Mouse (Mus musculus): ENCODE data around the gene Dap3. TPM values are rescaled to one million over a fixed set of nuclear protein-coding genes. Genes with fewer than 3 reads are reported as not detected.

Gene Dap3
- polyA plus RNA-seq, 1 experiment from 2014 or later: 146 TPM

GRCm38 (mm10) chr3:88923989-88924591 lies 26.9 kb downstream of the Dap3 start:
- Histone ChIP-seq H3K27ac (ENCODE audit: low read depth, low read length) (no peak overlapping the region), H3K9ac (ENCODE audit: low read length) (no peak overlapping the region), H3K4me3 (ENCODE audit: low read depth, low read length) (no peak overlapping the region), H3K9me3 (ENCODE audit: control insufficient read depth, low read length) (no peaks in the 10 kb centered on the region), H3K4me2 (ENCODE audit: low read depth, low read length, severe bottlenecking) (no peak overlapping the region), H3K36me3 (ENCODE audit: control insufficient read depth, insufficient read depth, low read length) (peaks cover 22% of the 10 kb centered on the region), H3K27me3 (ENCODE audit: control insufficient read depth, insufficient read depth, low read length) (no peaks in the 10 kb centered on the region), H3K4me1 (replicated peaks; ENCODE audit: control insufficient read depth, insufficient read depth, low read length) (no peaks in the 10 kb centered on the region)
- no peak for DNase-seq (ENCODE audit: low spot score)
- ATAC-seq (replicated peaks; ENCODE audit: low FRiP score): no peak
- 91% methylated on average over 8 of the region's 8 CpGs for WGBS

DNA sequence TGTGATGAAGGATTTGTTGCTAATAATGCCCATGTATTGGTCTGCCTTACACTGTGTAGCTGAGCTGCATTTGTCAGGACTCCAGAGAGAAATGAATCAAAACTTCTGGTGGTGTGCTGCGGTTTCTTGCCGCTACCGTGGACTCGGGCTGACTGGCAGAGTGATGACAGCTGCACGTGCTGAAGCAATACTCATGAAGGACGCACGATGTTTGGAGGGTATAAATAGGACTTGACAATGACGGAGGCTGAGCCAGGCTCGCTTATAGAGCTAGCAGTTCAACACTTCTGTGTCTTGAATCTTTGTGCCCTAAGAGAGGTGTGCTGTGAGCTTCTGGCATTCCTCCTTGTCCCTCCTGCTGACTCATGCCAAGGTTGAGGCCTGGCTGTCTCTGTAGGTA lies 29.6 kb downstream of the Dap3 start:
- H3K4me1 ChIP-seq (replicated peaks; ENCODE audit: control insufficient read depth, insufficient read depth, low read length): no peaks in the 10 kb centered on the region
- DNase-seq (ENCODE audit: low spot score) (no peak), ATAC-seq (replicated peaks; ENCODE audit: low FRiP score) (no peak)
- H3K4me2 ChIP-seq (ENCODE audit: low read depth, low read length, severe bottlenecking): no peak overlapping the region
- no peaks in the 10 kb centered on the region for H3K27me3 ChIP-seq (ENCODE audit: control insufficient read depth, insufficient read depth, low read length)
- WGBS: 97% methylated on average over 9 of the region's 9 CpGs
- no peak overlapping the region for H3K27ac ChIP-seq (ENCODE audit: low read depth, low read length)
- H3K9ac ChIP-seq (ENCODE audit: low read length): no peak overlapping the region
- H3K4me3 ChIP-seq (ENCODE audit: low read depth, low read length): no peak overlapping the region
- no peaks in the 10 kb centered on the region for H3K9me3 ChIP-seq (ENCODE audit: control insufficient read depth, low read length)
- H3K36me3 ChIP-seq (ENCODE audit: control insufficient read depth, insufficient read depth, low read length): peaks cover 11% of the 10 kb centered on the region

- WGBS: 88% methylated on average over 13 of the region's 13 CpGs
- no peaks in the 10 kb centered on the region for H3K27me3 ChIP-seq (ENCODE audit: control insufficient read depth, insufficient read depth, low read length)
- no peak for ATAC-seq (replicated peaks; ENCODE audit: low FRiP score)
These were observed 32.0 kb downstream of the Dap3 start for GRCm38 (mm10) chr3:88918981-88919380.

GRCm38 (mm10) chr3:88914384-88914810 lies 36.6 kb downstream of the Dap3 start:
- Histone ChIP-seq H3K9me3 (ENCODE audit: control insufficient read depth, low read length) (no peaks in the 10 kb centered on the region), H3K36me3 (ENCODE audit: control insufficient read depth, insufficient read depth, low read length) (peaks cover 7% of the 10 kb centered on the region; the same call in 1 of the 2 replicates), H3K9ac (ENCODE audit: low read length) (peak overlapping the region; percentile 80), H3K27me3 (ENCODE audit: control insufficient read depth, insufficient read depth, low read length) (no peaks in the 10 kb centered on the region), H3K4me3 (ENCODE audit: low read depth, low read length) (peak overlapping the region; percentile 68), H3K4me2 (ENCODE audit: low read depth, low read length, severe bottlenecking) (peak overlapping the region; percentile 88), H3K27ac (ENCODE audit: low read depth, low read length) (peak overlapping the region; percentile 48; the same call in 1 of the 2 replicates), H3K4me1 (replicated peaks; ENCODE audit: control insufficient read depth, insufficient read depth, low read length) (no peaks in the 10 kb centered on the region; the same call in 1 of the 2 replicates)
- WGBS: 31% methylated on average over 8 of the region's 8 CpGs
- no peak for ATAC-seq (replicated peaks; ENCODE audit: low FRiP score)
- no peak for DNase-seq (ENCODE audit: low spot score)

More at GRCm38 (mm10) chr3:88918981-88919380, 32.0 kb downstream of the Dap3 start:
- no peak for DNase-seq (ENCODE audit: low spot score)
- no peak overlapping the region for H3K27ac ChIP-seq (ENCODE audit: low read depth, low read length)
- no peaks in the 10 kb centered on the region; the same call in 1 of the 2 replicates for H3K4me1 ChIP-seq (replicated peaks; ENCODE audit: control insufficient read depth, insufficient read depth, low read length)
- H3K9ac ChIP-seq (ENCODE audit: low read length): no peak overlapping the region
- H3K9me3 ChIP-seq (ENCODE audit: control insufficient read depth, low read length): no peaks in the 10 kb centered on the region
- no peak overlapping the region for H3K4me2 ChIP-seq (ENCODE audit: low read depth, low read length, severe bottlenecking)
- H3K36me3 ChIP-seq (ENCODE audit: control insufficient read depth, insufficient read depth, low read length): peaks cover 11% of the 10 kb centered on the region
- H3K4me3 ChIP-seq (ENCODE audit: low read depth, low read length): no peak overlapping the region

- ATAC-seq (replicated peaks; ENCODE audit: low FRiP score) (peak; percentile 96), DNase-seq (ENCODE audit: low spot score) (peak; percentile 94)
- H3K27me3 ChIP-seq (ENCODE audit: control insufficient read depth, insufficient read depth, low read length): no peaks in the 10 kb centered on the region
- H3K4me2 ChIP-seq (ENCODE audit: low read depth, low read length, severe bottlenecking): peak within 1 kb of the TSS; percentile 88
- H3K27ac ChIP-seq (ENCODE audit: low read depth, low read length): peak within 1 kb of the TSS; percentile 48; the same call in 1 of the 2 replicates
- H3K4me1 ChIP-seq (replicated peaks; ENCODE audit: control insufficient read depth, insufficient read depth, low read length): no peaks in the 10 kb centered on the region; the same call in 1 of the 2 replicates
- peaks cover 11% of the 10 kb centered on the region; the same call in 1 of the 2 replicates for H3K36me3 ChIP-seq (ENCODE audit: control insufficient read depth, insufficient read depth, low read length)
- no peaks in the 10 kb centered on the region for H3K9me3 ChIP-seq (ENCODE audit: control insufficient read depth, low read length)
- WGBS: under 1% methylated on average over 44 of the region's 62 CpGs
- peak within 1 kb of the TSS; percentile 80 for H3K9ac ChIP-seq (ENCODE audit: low read length)
- H3K4me3 ChIP-seq (ENCODE audit: low read depth, low read length): peak within 1 kb of the TSS; percentile 68
These were observed 37.2 kb downstream of the Dap3 start, which contains the start of gene Msto1 for GRCm38 (mm10) chr3:88913511-88914383. Gene Msto1, minus strand, starts transcription at chr3:88913999.

DNA sequence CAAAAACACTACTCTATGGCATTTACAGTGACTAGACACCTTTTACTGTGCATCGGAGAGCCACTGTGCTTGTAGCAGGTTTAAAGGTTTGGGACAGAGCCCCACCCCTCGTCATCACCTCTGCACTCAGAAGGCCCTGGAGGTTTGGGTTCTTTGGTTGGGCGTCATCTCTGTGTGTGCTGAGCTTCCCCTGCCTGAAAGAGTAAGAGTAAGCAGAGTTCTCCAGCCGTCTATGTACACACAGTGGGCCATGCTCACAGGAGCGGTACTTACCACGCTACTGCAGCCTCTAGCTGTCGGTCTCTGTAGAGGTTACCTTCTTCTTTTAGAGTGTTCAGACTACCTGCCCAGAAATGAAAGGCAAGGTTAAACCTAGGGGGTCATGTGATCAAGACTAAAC lies 38.4 kb downstream of the Dap3 start:
- Histone ChIP-seq H3K4me2 (ENCODE audit: low read depth, low read length, severe bottlenecking) (no peak overlapping the region; the same call in 1 of the 2 replicates), H3K27me3 (ENCODE audit: control insufficient read depth, insufficient read depth, low read length) (no peaks in the 10 kb centered on the region), H3K27ac (ENCODE audit: low read depth, low read length) (no peak overlapping the region), H3K36me3 (ENCODE audit: control insufficient read depth, insufficient read depth, low read length) (peaks cover 20% of the 10 kb centered on the region; the same call in 1 of the 2 replicates), H3K9me3 (ENCODE audit: control insufficient read depth, low read length) (no peaks in the 10 kb centered on the region), H3K4me1 (replicated peaks; ENCODE audit: control insufficient read depth, insufficient read depth, low read length) (no peaks in the 10 kb centered on the region; the same call in 1 of the 2 replicates), H3K4me3 (ENCODE audit: low read depth, low read length) (peak overlapping the region; percentile 68; the same call in 1 of the 2 replicates), H3K9ac (ENCODE audit: low read length) (no peak overlapping the region)
- WGBS: 95% methylated on average over 7 of the region's 7 CpGs
- ATAC-seq (replicated peaks; ENCODE audit: low FRiP score): no peak
- DNase-seq (ENCODE audit: low spot score): no peak

- no peaks in the 10 kb centered on the region for H3K27me3 ChIP-seq (ENCODE audit: control insufficient read depth, insufficient read depth, low read length)
- H3K9me3 ChIP-seq (ENCODE audit: control insufficient read depth, low read length): no peaks in the 10 kb centered on the region
- ATAC-seq (replicated peaks; ENCODE audit: low FRiP score): no peak
- peaks cover 32% of the 10 kb centered on the region for H3K36me3 ChIP-seq (ENCODE audit: control insufficient read depth, insufficient read depth, low read length)
- H3K27ac ChIP-seq (ENCODE audit: low read depth, low read length): no peak overlapping the region
- H3K4me3 ChIP-seq (ENCODE audit: low read depth, low read length): no peak overlapping the region
- 84% methylated on average over 6 of the region's 6 CpGs for WGBS
- H3K4me2 ChIP-seq (ENCODE audit: low read depth, low read length, severe bottlenecking): no peak overlapping the region
- no peak for DNase-seq (ENCODE audit: low spot score)
- no peaks in the 10 kb centered on the region for H3K4me1 ChIP-seq (replicated peaks; ENCODE audit: control insufficient read depth, insufficient read depth, low read length)
- H3K9ac ChIP-seq (ENCODE audit: low read length): no peak overlapping the region
These were observed 44.4 kb downstream of the Dap3 start for GRCm38 (mm10) chr3:88906393-88907159.

DNA sequence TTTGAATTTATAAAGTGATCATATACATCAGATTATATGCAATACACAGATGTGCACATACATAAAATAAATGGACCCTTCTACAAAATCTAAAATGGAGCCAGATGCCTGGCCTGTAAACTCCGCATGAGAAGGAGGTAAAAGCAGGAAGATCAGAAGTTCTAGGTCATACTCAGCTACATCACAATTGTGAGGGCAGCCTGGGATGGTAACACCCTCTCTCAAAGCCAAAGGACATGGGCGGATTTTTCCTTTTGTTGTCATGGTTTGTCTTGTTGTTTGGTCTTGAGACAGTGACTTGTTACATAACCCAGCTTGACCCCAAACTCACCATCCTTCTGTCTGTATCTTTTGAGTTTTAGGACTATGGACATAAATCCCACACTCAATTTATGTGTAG lies 45.2 kb downstream of the Dap3 start:
- peaks cover 30% of the 10 kb centered on the region for H3K36me3 ChIP-seq (ENCODE audit: control insufficient read depth, insufficient read depth, low read length)

More for the DNA sequence above, 45.2 kb downstream of the Dap3 start:
- H3K4me2 ChIP-seq (ENCODE audit: low read depth, low read length, severe bottlenecking): no peak overlapping the region
- 92% methylated on average over 2 of the region's 2 CpGs for WGBS
- H3K4me1 ChIP-seq (replicated peaks; ENCODE audit: control insufficient read depth, insufficient read depth, low read length): no peaks in the 10 kb centered on the region
- H3K27me3 ChIP-seq (ENCODE audit: control insufficient read depth, insufficient read depth, low read length): no peaks in the 10 kb centered on the region
- H3K9ac ChIP-seq (ENCODE audit: low read length): no peak overlapping the region
- no peak overlapping the region for H3K27ac ChIP-seq (ENCODE audit: low read depth, low read length)
- DNase-seq (ENCODE audit: low spot score) (no peak), ATAC-seq (replicated peaks; ENCODE audit: low FRiP score) (no peak)
- H3K4me3 ChIP-seq (ENCODE audit: low read depth, low read length): no peak overlapping the region
- no peaks in the 10 kb centered on the region for H3K9me3 ChIP-seq (ENCODE audit: control insufficient read depth, low read length)
